Mouse (Mus musculus): ENCODE measurements at regions not wholly inside any gene's neighbourhood (a gene's known extent, or its start where the extent isn't known, plus 50 kb on each side); places are given as distances from the start of the nearest gene placed in this dataset.

GRCm38 (mm10) chr7:78971644-78972313 lies 58.6 kb downstream of the Isg20 start:
- DNase-seq (ENCODE audit: low spot score) = no peak

GRCm38 (mm10) chr7:78989751-78990206 lies 63.5 kb upstream of the Acan start:
- DNase-seq (ENCODE audit: low spot score) = no peak

- DNase-seq (ENCODE audit: low spot score) = peak; percentile 22
Measured at GRCm38 (mm10) chr7:78990302-78991038, 62.8 kb upstream of the Acan start.

- no peak for DNase-seq (ENCODE audit: low spot score)
Measured at GRCm38 (mm10) chr7:78992991-78993390, 60.3 kb upstream of the Acan start.

- DNase-seq (ENCODE audit: low spot score) = no peak
Measured at GRCm38 (mm10) chr7:78994134-78994533, 59.1 kb upstream of the Acan start.

GRCm38 (mm10) chr7:78995034-78995433 lies 58.2 kb upstream of the Acan start:
- no peak for DNase-seq (ENCODE audit: low spot score)

- no peak for DNase-seq (ENCODE audit: low spot score)
Measured at GRCm38 (mm10) chr7:78995820-78996219, 57.5 kb upstream of the Acan start.

Measured in ovary, postnatal 14 days (tissue).